Mouse (Mus musculus) myocyte (in vitro differentiated cells): ENCODE data around the gene Il27. TPM values are rescaled to one million over a fixed set of nuclear protein-coding genes. Genes with fewer than 3 reads are reported as not detected.
"Not testable (repeated sequence)": the region's sequence is repeated elsewhere in the genome, so short reads cannot be mapped to it uniquely, and the experiment has no call there.

Experiments
- H3K27me3 ChIP-seq: one replicate; pipeline ENCODE4 v1.6.1; 2011; ENCODE audit not compliant: control insufficient read depth, insufficient read depth, insufficient read length
- H3K36me3 ChIP-seq: one replicate; pipeline ENCODE4 v1.6.1; 2011; ENCODE audit not compliant: control insufficient read depth, insufficient read depth
- H3K4me2 ChIP-seq: one replicate; pipeline ENCODE4 v1.6.1; 2011; ENCODE audit warnings: low read depth, control low read depth
- H3K4me3 ChIP-seq: one replicate; pipeline ENCODE4 v1.5.1; 2011; ENCODE audit warnings: mild to moderate bottlenecking, control low read depth, moderate library complexity
- H3K79me2 ChIP-seq: one replicate; pipeline ENCODE4 v1.6.1; 2011; ENCODE audit not compliant: control insufficient read depth, insufficient read depth
- H3ac ChIP-seq: one replicate; pipeline ENCODE4 v1.6.1; 2011; ENCODE audit not compliant: control insufficient read depth, insufficient read length
- CEBPB ChIP-seq: IDR thresholded peaks from 2 replicates; pipeline ENCODE4 v1.6.1; 2011; ENCODE audit warnings: mild to moderate bottlenecking, moderate library complexity; ENCODE audit not compliant: poor library complexity, insufficient read depth, severe bottlenecking
- E2F4 ChIP-seq: IDR thresholded peaks from one replicate; pipeline ENCODE4 v1.6.1; 2011; ENCODE audit warnings: mild to moderate bottlenecking, control low read depth, moderate library complexity; ENCODE audit not compliant: insufficient read depth
- MAX ChIP-seq: IDR thresholded peaks from one replicate; pipeline ENCODE4 v1.6.1; 2011; ENCODE audit warnings: low read depth, mild to moderate bottlenecking, control low read depth
- MYOD1 ChIP-seq, 3 experiments: IDR thresholded peaks; one replicate each; pipeline ENCODE4 v1.6.1; 2011; ENCODE audit warnings: control low read depth in 2 of 3, low read depth in 2 of 3, mild to moderate bottlenecking in 2 of 3, moderate library complexity in 1 of 3; ENCODE audit not compliant: insufficient read length in 2 of 3, control insufficient read depth in 1 of 3
- MYOG ChIP-seq, 3 experiments: IDR thresholded peaks; one replicate each; pipeline ENCODE4 v1.6.1; 2011; ENCODE audit warnings: control low read depth in 2 of 3, low read depth in 2 of 3, mild to moderate bottlenecking in 2 of 3; ENCODE audit not compliant: insufficient read length in 2 of 3, control insufficient read depth in 1 of 3, insufficient read depth in 1 of 3
- POLR2A ChIP-seq: IDR thresholded peaks from one replicate; pipeline ENCODE4 v1.6.1; 2011; ENCODE audit warnings: low read depth, mild to moderate bottlenecking, control low read depth, moderate library complexity; ENCODE audit not compliant: insufficient read length
- POLR2AphosphoS2 ChIP-seq: IDR thresholded peaks from one replicate; pipeline ENCODE4 v1.6.1; 2011; ENCODE audit warnings: low read depth, control low read depth; ENCODE audit not compliant: insufficient read length
- REST ChIP-seq: IDR thresholded peaks from one replicate; pipeline ENCODE4 v1.6.1; 2011; ENCODE audit warnings: mild to moderate bottlenecking, control low read depth, moderate library complexity; ENCODE audit not compliant: insufficient read depth, insufficient read length
- SRF ChIP-seq: IDR thresholded peaks from one replicate; pipeline ENCODE4 v1.6.1; 2011; ENCODE audit warnings: low read depth; ENCODE audit not compliant: control insufficient read depth, insufficient read length
- TCF12 ChIP-seq: IDR thresholded peaks from one replicate; pipeline ENCODE4 v1.6.1; 2011; ENCODE audit warnings: mild to moderate bottlenecking, control low read depth; ENCODE audit not compliant: poor library complexity, insufficient read depth, severe bottlenecking
- TCF3 ChIP-seq: IDR thresholded peaks from one replicate; pipeline ENCODE4 v1.6.1; 2011; ENCODE audit warnings: low read depth, control low read depth; ENCODE audit not compliant: insufficient read length
- USF1 ChIP-seq: IDR thresholded peaks from one replicate; pipeline ENCODE4 v1.6.1; 2011; ENCODE audit warnings: low read depth, mild to moderate bottlenecking, control low read depth, moderate library complexity
- polyA plus RNA-seq: library from polyadenylated mRNA; unstranded; fragments of >200 nt; fragmentation: generic; extraction: Trizol; gene quantifications from one replicate; pipeline ENCODE4 v1.2.1, GENCODE M21; 2012; ENCODE audit warnings: missing spikeins

Il27 gene
- not detected for polyA plus RNA-seq

GRCm38 (mm10) chr7:126594862-126595561 lies at the start of gene Il27:
TSS of gene Il27 (minus strand) at chr7:126594941.
- TF ChIP-seq MAX (no peak), REST (no peak), MYOG (IDR thresholded peaks at IDR 0.05; ENCODE audit: control insufficient read depth in 1 of 3, insufficient read depth in 1 of 3, insufficient read length in 2 of 3, low read depth in 2 of 3) (no peak), MYOD1 (IDR thresholded peaks at IDR 0.05; ENCODE audit: control insufficient read depth in 1 of 3, insufficient read length in 2 of 3, low read depth in 2 of 3) (no peak), POLR2A (no peak), TCF12 (no peak), POLR2AphosphoS2 (no peak), SRF (no peak), E2F4 (no peak), USF1 (no peak), TCF3 (no peak), CEBPB (no peak)
- Histone ChIP-seq H3K4me3 (no peak within 1 kb of the TSS), H3K36me3 (no peaks in the 10 kb centered on the region), H3K79me2 (no peaks in the 10 kb centered on the region), H3K4me2 (no peak within 1 kb of the TSS), H3ac (no peak within 1 kb of the TSS), H3K27me3 (no peaks in the 10 kb centered on the region)

GRCm38 (mm10) chr7:126644345-126644744 lies 49.6 kb upstream of the Il27 start:
- Histone ChIP-seq H3K36me3 (no peaks in the 10 kb centered on the region), H3ac (no peak overlapping the region), H3K4me3 (no peak overlapping the region), H3K79me2 (no peaks in the 10 kb centered on the region), H3K4me2 (no peak overlapping the region), H3K27me3 (no peaks in the 10 kb centered on the region)
- TF ChIP-seq MAX (no peak), POLR2A (no peak)

- not testable (repeated sequence) for H3K79me2 ChIP-seq, H3K36me3 ChIP-seq
Measured at GRCm38 (mm10) chr7:126643244-126643617, 48.5 kb upstream of the Il27 start.

GRCm38 (mm10) chr7:126642545-126643243 lies 48.0 kb upstream of the Il27 start:
- Histone ChIP-seq H3K4me3 (no peak overlapping the region), H3K36me3 (no peaks in the 10 kb centered on the region), H3K4me2 (no peak overlapping the region), H3K27me3 (no peaks in the 10 kb centered on the region), H3K79me2 (no peaks in the 10 kb centered on the region), H3ac (no peak overlapping the region)
- TF ChIP-seq TCF12 (no peak), MYOG (IDR thresholded peaks at IDR 0.05; ENCODE audit: control insufficient read depth in 1 of 3, insufficient read depth in 1 of 3, insufficient read length in 2 of 3, low read depth in 2 of 3) (no peak), USF1 (no peak), MYOD1 (IDR thresholded peaks at IDR 0.05; ENCODE audit: control insufficient read depth in 1 of 3, insufficient read length in 2 of 3, low read depth in 2 of 3) (no peak), MAX (no peak), SRF (no peak), POLR2AphosphoS2 (no peak), CEBPB (no peak), REST (no peak), E2F4 (no peak)

More at GRCm38 (mm10) chr7:126643244-126643617, 48.5 kb upstream of the Il27 start:
- not testable (repeated sequence) for H3K4me2 ChIP-seq, H3ac ChIP-seq, H3K4me3 ChIP-seq, H3K27me3 ChIP-seq

- no peaks in the 10 kb centered on the region for H3K36me3 ChIP-seq
- H3ac ChIP-seq: no peak overlapping the region
- no peak overlapping the region for H3K4me3 ChIP-seq
- H3K4me2 ChIP-seq: no peak overlapping the region
- no peaks in the 10 kb centered on the region for H3K27me3 ChIP-seq
- no peaks in the 10 kb centered on the region for H3K79me2 ChIP-seq
- TF ChIP-seq MYOD1 (IDR thresholded peaks at IDR 0.05; ENCODE audit: control insufficient read depth in 1 of 3, insufficient read length in 2 of 3, low read depth in 2 of 3) (no peak), MYOG (IDR thresholded peaks at IDR 0.05; ENCODE audit: control insufficient read depth in 1 of 3, insufficient read depth in 1 of 3, insufficient read length in 2 of 3, low read depth in 2 of 3) (no peak), MAX (no peak), E2F4 (no peak), SRF (no peak), POLR2A (no peak), USF1 (no peak), TCF3 (no peak), CEBPB (no peak), POLR2AphosphoS2 (no peak), REST (no peak), TCF12 (no peak)
Measured at GRCm38 (mm10) chr7:126636733-126637520, 42.2 kb upstream of the Il27 start.
